Mouse (Mus musculus) adrenal gland, adult 8-10 months (tissue): ENCODE measurements around the gene Tbc1d32. TPM values are rescaled to one million over a fixed set of nuclear protein-coding genes. Genes with fewer than 3 reads are reported as not detected.

Experiments used
- DNase-seq: peaks from one replicate; pipeline ENCODE4 v3.0.0; 2022
- total RNA-seq, 4 experiments: library from RNA; stranded (reverse); gene quantifications; 2 replicates each; pipeline ENCODE4 v1.2.4; 2022

The Tbc1d32 gene
- total RNA-seq, 4 experiments from 2014 or later = 6.9 to 10.9 (median 9.6) TPM

DNA sequence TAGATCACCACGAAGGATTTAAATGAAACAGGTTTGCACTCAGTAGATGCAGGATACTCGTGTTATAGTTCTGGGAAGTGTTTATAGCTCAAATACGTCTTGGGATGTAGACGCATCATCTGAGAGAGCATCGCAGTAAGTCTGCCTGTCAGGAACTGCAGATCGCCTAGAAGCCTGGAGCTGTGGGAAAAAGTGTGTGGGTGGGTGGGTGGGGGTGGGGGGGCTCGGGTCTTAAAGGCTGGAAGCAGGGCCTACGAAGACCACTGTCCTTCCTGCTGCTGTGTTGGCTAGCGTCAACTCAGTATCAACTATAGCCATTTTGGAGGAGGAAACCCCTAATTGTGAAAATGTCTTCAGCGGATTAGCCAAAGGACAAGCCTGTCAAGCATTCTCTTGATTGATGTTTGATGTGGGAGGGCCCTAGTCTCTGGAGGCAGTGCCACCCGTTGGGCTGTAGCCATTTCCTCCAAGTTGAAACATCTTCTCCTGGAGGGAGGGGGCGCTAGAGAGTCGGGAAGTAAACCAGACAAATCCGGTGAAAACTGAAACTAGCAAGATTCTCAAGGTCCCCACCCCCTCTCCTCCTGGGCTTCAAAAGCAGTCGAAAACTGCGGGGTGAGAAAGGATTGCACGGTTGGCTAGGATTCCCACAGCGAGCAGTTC, 122.0 kb downstream of the Tbc1d32 start, which contains the start of gene Msl3l2:
Gene Msl3l2, plus strand, starts transcription at position 585 of the 663 bp plus-strand sequence.
- peak; percentile 91 for DNase-seq

GRCm38 (mm10) chr10:56099641-56100310, 128.7 kb downstream of the Tbc1d32 start:
- no peak for DNase-seq

- no peak for DNase-seq
Measured at GRCm38 (mm10) chr10:56099126-56099525, 129.4 kb downstream of the Tbc1d32 start.

GRCm38 (mm10) chr10:56096757-56097156, 131.7 kb downstream of the Tbc1d32 start:
- no peak for DNase-seq

GRCm38 (mm10) chr10:56094586-56094985, 133.9 kb downstream of the Tbc1d32 start:
- no peak for DNase-seq

- DNase-seq = no peak
Measured at GRCm38 (mm10) chr10:56089714-56090113, 138.8 kb downstream of the Tbc1d32 start.

- DNase-seq = no peak
Measured at GRCm38 (mm10) chr10:56062746-56063145, 165.7 kb downstream of the Tbc1d32 start.

DNA sequence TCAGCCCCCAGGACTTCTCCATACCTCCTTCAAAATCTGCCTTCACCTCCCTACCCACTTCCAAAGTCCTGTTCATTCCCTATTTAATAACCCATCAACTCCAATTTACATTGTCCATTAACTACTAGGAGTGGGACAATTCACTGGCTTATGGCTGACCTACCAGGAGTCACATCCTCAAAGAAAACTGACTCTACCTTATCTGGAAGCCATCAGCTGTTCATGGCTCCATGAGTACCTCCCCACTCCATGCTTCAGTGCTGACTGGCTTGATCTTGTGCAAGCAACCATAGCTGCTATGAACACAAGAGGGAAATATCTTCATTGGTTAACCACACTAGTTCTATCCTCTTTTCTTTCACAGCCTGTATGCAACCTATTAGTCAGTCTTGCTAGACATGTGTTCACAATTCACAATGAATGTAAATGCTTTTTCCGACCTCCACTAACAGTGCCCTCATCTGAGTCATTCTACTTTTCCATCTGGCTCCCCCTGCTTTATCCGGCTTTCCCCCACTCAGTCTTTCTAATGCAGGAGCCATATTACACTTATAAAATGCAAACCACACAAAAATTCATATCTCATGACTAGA, 167.2 kb downstream of the Tbc1d32 start:
- DNase-seq = no peak

GRCm38 (mm10) chr10:56058979-56059422, 169.5 kb downstream of the Tbc1d32 start:
- DNase-seq = no peak

DNA sequence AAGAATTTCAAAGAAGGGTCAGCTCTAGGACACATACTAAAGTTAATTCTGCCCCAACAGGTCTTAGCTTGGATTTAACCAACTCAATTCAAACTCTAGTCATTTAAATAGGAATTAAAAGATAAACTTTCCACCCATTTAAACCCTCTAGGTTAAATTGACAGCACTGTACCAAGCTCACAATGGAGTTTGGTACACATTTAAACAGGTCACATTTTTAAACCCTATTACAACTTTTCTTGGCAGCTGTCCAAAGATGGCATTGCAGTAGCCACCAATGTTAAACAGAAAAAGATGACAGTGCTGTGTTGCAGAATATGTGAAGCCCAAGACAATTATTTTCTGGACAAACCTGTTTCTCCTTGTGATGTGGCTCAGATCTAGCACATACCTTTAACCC, 203.1 kb downstream of the Tbc1d32 start:
- no peak for DNase-seq

DNA sequence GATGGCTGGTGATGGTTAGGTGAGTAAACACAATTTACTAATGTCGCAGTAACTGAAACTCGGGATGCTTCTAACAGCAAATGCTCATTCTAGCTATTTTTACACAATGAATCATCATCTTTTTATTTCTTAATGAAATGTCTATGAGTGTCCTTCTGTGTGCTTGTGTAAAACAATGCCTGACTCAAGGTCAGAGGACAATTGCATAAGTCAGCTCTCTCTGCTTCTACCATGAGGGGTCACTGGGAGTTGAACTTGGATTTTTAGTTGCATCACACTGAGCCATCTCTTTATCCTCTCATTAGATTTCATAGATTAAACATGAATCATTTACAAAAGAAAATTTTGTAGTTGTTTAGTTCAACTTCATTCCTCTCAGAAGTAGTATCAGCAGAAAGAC, 203.9 kb downstream of the Tbc1d32 start:
- DNase-seq = peak; percentile 20

GRCm38 (mm10) chr10:55979898-55980521, 248.5 kb downstream of the Tbc1d32 start:
- DNase-seq = peak; percentile 1

DNA sequence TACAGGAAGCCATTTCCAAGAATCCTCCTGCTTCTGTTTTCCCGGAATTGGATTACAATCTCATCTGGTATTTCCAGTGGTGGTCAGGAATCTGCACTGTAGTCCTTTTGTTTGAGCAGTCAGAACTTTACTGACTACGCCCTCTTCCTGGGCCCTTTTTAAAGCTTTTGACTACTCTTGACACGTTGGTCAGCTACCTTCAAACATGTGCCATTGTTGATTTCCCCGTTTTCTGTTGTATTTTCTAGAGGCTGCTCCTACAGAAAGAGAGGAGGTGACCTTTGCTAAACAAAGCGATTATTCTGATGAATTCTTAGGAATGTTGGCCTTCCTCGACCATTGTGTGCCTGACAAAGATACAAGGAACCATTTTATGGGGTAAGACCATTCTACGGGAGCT, 250.5 kb downstream of the Tbc1d32 start:
- DNase-seq = no peak

Other genes starting within 250 kb of the Tbc1d32 start
- 10 to 100 TPM in 2 of 4 experiments, 1 to 10 TPM in 2; 9.1 to 12.0 (median 10.8) TPM for gene Msl3l2, start 121.8 kb downstream of the Tbc1d32 start, total RNA-seq
- gene Gja1, start 148.6 kb upstream of the Tbc1d32 start, total RNA-seq = 100 to 1,000 TPM in 3 of 4 experiments, 10 to 100 TPM in 1; 75.2 to 356 (median 209) TPM